Mouse (Mus musculus): ENCODE measurements at regions not wholly inside any gene's neighbourhood (a gene's known extent, or its start where the extent isn't known, plus 50 kb on each side); places are given as distances from the start of the nearest gene placed in this dataset.

DNA sequence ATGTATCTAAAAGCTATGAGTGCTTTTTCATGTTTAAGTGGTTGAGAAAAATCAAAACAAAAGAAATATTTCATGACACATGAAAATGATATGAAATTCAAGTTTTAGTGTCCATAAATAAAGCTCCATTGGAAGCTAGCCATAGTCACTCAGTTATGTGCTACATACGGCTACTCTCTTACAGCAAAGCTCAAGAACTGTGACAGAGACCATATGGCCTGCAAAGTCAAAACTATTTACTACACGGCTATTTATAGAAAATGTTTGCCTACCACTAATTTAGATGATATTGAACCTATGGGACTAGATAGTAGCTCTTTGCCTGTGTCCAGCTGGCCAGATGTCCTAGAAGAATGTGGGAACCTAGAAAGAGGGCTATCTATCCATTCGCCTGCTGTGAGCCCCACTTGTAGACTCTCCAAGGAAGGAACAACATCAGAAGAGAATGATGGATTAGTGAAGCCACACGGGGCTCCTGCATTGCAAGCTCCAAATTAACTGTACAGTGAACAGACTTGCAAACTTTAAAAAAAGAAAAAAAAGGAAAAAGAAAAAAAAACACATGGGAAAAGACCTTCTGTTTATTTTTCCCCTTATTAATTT lies 518.7 kb upstream of the Jag1 start:
- in situ Hi-C loops (cut with MboI; ENCODE audit: unreplicated experiment in 2 of 2): no loop called here

DNA sequence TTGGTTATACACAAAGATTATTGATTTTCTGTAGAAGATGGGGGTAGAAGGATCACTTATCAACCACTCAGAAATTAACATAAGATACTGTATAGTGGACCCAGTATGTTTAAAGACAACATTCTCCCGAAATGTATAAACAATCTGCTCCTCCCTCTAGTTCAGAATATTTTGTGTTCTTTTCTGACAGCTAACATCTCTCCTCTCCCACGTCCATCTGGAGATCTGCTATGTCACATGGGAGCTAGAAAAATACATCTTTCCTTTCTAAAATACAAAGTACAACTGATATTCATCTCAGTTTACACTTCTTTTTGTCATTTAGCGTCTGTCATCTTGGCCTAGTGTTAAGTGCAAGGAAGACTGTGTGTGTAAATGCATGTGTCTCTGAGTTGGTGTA lies 500.2 kb upstream of the Jag1 start:
- in situ Hi-C loops (cut with MboI; ENCODE audit: unreplicated experiment in 2 of 2): no loop called here

GRCm38 (mm10) chr2:137613791-137614190 lies 497.3 kb upstream of the Jag1 start:
- in situ Hi-C loops (cut with MboI; ENCODE audit: unreplicated experiment in 2 of 2): no loop called here

- in situ Hi-C loops (cut with MboI; ENCODE audit: unreplicated experiment in 2 of 2): no loop called here
Measured at GRCm38 (mm10) chr2:137608506-137608905, 492.1 kb upstream of the Jag1 start.

DNA sequence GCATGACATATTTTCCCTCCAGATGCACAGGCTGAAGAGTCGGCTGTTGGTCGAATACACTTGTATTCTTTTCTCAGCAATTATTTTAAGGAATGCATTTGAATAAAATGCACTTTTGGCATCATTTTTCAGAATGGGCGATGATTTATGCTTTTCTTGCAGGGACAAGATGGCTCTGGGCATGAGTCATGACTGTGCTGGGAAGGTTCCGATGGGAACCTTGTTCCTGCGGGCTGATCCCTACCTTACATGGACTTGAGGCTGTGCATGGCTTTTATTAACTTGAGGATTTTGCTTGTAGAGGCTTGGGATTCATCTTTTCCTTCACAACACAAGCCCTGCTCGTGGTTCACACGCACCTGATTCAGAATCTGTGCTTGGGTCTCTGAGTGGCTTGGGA lies 481.7 kb upstream of the Jag1 start:
- in situ Hi-C loops (cut with MboI; ENCODE audit: unreplicated experiment in 2 of 2): no loop called here

DNA sequence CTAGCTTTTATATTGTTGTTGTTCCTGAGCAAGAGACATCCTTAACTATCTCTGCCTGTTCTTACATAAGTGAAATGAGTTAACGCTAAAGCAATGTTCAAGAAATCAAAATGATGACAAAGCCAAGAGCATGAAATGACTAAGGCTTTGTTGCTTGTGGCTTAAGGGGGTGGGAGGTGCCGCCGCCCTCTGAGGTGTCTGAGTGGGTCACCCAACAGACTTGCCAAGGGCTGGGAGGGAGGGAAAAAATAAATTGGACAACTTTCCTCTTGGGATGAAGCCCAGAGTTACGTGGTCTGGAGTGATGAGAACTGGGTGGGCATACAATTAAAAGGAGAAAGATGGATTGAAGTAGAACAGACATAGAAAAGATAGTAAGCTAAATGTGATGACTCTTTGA lies 478.1 kb upstream of the Jag1 start:
- in situ Hi-C loops (cut with MboI; ENCODE audit: unreplicated experiment in 2 of 2): no loop called here

DNA sequence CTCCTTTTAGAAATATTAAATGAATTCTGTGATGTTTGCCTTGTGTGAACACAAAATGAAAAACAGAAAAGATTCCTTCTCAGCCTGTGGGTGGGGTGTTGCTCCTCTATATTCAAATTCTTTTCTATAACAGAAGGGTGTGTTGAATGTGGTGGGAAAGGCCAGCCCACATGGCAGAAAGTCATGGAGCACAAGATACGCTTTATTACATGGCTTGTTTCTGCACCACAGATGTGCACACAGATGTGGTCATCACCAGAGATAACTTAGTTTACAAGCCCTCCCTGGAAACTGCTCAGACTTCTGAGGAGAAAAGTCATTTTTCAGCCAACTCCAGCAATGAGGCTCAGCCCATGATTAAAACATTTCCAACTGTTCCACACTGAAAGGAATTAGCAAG lies 475.1 kb upstream of the Jag1 start:
- in situ Hi-C loops (cut with MboI; ENCODE audit: unreplicated experiment in 2 of 2): no loop called here

DNA sequence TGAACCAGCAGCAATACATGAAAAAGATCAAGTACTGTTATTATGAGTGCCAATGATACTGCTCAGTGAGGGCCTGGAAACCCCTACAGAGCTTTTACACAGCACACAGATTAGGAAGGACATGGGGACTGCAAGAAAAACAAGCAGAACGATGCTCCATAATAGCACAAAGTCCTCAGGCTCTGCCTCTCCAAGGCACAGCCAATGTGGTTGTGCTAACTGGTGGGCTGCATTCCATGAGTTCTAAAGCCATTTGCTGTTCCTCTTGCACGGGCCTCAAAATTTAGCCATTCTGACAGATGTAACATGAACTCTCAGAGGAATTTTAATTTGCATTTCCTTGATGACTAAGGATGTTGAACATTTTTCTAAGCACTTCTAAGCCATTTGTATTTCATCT lies 465.0 kb upstream of the Jag1 start:
- in situ Hi-C loops (cut with MboI; ENCODE audit: unreplicated experiment in 2 of 2): no loop called here

- in situ Hi-C loops (cut with MboI; ENCODE audit: unreplicated experiment in 2 of 2): no loop called here
Measured at GRCm38 (mm10) chr2:137575750-137576149, 459.3 kb upstream of the Jag1 start.

DNA sequence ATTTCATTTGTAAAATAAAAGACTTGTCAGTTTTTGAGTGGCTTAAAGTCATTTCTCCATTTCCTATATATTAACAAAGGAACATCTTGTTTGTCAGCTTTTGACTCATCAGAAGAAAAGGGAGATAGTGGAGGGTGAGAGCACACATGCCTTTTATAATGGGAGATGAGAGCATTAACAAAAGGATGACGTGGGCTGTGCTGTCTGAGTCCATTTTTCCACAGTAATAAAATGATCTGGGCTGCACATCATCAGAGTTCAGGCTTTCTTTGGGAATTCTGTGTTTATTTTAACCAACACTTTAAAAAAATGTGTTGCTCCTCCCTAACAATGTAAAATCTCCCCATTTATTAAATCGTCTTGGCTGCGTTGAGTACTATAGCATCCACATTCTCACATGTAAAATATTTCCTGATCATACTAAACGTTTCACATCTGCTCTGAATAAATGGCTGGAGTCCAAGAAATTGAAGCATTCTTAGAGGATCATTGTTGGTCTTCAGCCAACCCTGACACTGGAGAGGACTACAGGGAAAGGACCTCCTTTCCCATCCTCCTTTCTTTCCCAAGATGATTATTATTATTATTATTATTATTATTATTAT lies 458.5 kb upstream of the Jag1 start:
- in situ Hi-C loops (cut with MboI; ENCODE audit: unreplicated experiment in 2 of 2): no loop called here

DNA sequence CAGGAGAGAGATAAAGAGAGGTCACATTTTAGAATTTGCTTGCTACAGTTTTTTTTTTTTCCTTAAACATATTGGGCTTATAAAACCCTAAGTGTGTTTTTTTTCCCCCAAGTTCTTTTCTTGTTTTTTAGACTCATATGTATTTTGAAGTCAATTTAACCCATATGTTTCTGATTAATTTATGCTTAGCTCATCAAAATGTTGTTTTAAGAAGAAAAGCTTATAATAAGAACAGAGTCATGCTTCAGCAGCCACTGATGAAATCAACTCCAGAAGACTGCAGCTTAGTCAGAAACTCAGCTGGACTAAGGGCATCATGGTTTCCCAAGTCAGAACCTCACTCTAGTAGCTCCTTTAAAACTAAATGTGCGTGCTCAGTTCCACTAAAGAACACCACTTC lies 454.7 kb upstream of the Jag1 start:
- in situ Hi-C loops (cut with MboI; ENCODE audit: unreplicated experiment in 2 of 2): no loop called here

DNA sequence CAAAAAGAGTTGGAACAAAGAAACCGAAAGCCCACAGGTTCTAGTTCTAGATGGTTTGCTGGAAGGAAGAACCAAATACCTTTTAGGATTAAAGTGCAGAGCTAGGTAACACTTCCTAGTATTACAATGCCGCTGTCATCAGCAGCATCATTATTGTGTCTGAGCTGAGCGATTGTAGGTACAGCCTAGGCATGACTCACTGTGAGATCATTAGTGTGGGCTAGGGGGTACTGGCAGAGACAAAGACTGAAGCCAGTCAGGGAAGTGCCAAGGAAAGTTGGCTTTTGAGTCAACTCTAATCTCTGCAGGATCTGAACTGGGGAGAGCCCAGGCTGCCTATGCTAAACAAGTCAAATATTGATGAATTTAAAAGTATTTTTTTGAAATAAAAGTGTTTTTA lies 450.2 kb upstream of the Jag1 start:
- in situ Hi-C loops (cut with MboI; ENCODE audit: unreplicated experiment in 2 of 2): no loop called here

DNA sequence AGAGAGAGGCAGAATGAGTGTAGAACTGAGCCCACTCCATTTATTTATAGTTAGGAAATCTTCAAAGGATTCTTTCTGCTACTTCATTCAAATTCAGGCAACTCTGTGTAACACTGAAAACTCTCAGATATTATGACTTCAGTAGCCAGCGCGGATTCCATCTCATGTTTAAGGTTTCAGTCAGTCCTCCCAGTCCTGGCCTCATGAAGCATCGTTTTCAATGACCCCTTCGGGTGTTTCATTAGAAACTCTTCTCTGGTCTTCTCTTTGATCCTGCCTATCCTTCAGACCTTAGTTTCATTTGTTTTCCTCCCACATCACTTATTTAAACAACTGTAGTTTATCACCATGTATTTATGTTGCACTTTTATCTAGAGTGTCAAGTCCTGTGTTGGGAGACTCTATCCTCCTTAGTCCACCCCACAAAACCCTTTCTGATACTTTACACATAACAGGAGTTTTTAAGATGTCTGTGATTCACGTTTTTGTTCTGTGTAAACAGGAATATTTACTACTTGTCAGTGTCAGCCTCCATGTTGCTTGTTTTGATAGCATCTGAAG lies 447.7 kb upstream of the Jag1 start:
- in situ Hi-C loops (cut with MboI; ENCODE audit: unreplicated experiment in 2 of 2): no loop called here

- in situ Hi-C loops (cut with MboI; ENCODE audit: unreplicated experiment in 2 of 2): no loop called here
Measured at GRCm38 (mm10) chr2:137560366-137560765, 443.9 kb upstream of the Jag1 start.

DNA sequence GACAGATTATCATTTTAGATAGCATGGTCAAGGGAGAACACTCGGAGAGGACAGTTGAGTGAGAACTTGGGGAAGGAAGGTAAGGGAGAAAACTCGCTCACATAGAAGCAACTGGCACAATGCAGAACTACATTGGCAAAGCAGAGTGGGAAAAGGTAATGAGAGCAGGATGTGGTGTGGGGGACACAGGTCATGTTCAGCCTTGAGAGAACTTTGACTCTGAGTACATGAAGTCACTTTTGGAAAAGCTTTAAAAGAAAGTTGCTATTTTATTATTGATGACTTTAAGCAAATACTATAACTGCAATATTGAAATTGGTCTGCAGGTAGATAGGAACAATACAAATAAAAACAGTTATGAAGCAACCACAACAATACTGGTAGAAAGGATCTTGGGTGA lies 437.4 kb upstream of the Jag1 start:
- in situ Hi-C loops (cut with MboI; ENCODE audit: unreplicated experiment in 2 of 2): no loop called here

DNA sequence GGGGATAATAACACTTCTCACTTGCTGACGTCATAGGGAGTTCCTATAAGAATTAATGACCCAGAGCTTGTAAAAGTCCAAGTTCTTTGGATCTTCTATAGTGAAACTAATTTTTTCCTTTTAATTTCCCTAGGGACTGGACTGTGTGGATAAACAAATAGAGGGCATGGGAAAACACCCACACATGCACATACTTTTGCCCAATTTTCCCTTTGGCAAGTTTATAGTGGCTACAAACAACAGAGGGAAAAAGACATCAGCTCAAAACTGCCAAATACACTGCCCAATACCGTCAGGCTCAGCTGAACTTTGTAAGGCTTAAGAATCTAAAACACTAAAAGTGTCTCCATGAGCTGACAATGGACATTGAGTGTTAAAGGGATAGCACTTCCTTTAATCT lies 420.1 kb upstream of the Jag1 start:
- in situ Hi-C loops (cut with MboI; ENCODE audit: unreplicated experiment in 2 of 2): no loop called here

GRCm38 (mm10) chr2:137516271-137516670 lies 399.8 kb upstream of the Jag1 start:
- in situ Hi-C loops (cut with MboI; ENCODE audit: unreplicated experiment in 2 of 2): no loop called here

- in situ Hi-C loops (cut with MboI; ENCODE audit: unreplicated experiment in 2 of 2): no loop called here
Measured at GRCm38 (mm10) chr2:137515043-137515442, 398.6 kb upstream of the Jag1 start.

DNA sequence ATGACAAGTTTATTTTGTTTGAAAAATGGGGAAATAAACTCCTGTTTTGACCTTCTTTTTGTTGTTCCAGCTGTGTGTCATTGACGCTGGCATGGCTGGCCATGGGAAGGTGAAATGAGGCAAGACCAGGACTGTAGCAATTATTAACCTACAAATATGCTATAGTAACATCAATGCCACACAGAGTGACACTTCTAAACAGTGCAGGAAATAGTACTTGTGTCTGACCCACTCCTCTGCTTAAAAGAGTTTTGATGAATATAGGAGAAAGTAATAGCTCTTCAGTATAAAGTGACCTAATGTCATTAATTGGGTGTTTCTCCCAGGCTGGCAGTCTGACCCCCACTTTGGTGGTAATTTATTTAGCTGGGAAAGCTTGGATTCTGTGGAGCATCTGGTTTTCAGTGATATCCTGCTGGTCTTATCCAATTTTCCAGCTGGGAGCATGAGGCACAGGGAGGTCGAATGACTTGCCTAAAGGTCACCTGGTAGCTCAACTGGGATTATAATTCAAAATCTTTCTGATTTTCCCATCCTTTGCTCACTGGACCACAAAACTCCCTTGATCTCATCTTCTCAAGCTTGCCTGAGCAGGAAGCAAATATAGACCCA lies 397.6 kb upstream of the Jag1 start:
- in situ Hi-C loops (cut with MboI; ENCODE audit: unreplicated experiment in 2 of 2): no loop called here

DNA sequence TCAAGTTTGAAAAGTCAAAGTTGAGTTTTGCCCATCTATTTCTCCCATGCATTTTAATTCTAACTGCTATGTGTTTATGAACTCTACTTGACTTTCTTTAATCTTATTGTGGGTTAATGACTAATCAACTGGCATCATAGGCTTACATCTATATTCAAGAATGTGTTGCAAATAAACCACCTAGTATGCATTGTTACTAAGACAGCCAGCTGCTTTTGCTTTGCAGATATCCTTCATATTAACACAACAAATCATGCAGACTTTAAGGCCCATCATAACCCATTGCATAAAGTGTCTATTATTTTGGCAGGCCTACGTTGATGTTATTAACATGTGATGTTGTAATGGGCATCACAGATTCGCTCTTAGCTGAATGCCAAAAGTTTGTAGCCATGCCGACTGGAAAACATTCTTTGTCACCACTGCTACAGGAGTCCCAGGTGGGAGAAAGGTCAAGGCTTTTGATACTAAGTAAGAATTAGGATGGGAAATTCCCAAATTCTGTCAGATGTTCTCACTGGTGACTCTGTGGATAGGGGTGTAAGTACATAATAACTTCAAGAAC lies 394.3 kb upstream of the Jag1 start:
- in situ Hi-C loops (cut with MboI; ENCODE audit: unreplicated experiment in 2 of 2): no loop called here

- in situ Hi-C loops (cut with MboI; ENCODE audit: unreplicated experiment in 2 of 2): no loop called here
Measured at GRCm38 (mm10) chr2:137501236-137501635, 384.8 kb upstream of the Jag1 start.

DNA sequence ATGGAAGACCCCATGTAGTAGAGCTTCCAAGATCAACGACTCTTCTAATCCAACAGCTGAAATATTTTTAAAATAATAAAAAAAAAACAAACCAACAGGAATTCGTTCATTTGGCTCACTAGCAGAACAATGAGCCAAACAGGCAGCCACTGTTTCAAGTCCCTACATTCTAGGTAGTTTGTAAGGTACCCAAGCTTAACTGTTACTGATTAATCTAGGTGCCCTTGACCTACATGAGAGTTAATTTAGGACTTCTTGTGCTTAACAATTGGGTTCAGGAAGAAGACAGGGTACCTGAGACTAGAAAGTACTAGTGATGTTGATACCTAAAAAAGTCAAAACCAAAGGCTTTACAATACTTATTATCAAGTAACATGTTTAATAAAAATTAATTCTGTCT lies 381.2 kb upstream of the Jag1 start:
- in situ Hi-C loops (cut with MboI; ENCODE audit: unreplicated experiment in 2 of 2): no loop called here

Measured in v-Abl transformed pro-B cells (cell line).